Mouse (Mus musculus): Measurements from ENCODE around the gene Gabra3.

Gene Gabra3

DNA sequence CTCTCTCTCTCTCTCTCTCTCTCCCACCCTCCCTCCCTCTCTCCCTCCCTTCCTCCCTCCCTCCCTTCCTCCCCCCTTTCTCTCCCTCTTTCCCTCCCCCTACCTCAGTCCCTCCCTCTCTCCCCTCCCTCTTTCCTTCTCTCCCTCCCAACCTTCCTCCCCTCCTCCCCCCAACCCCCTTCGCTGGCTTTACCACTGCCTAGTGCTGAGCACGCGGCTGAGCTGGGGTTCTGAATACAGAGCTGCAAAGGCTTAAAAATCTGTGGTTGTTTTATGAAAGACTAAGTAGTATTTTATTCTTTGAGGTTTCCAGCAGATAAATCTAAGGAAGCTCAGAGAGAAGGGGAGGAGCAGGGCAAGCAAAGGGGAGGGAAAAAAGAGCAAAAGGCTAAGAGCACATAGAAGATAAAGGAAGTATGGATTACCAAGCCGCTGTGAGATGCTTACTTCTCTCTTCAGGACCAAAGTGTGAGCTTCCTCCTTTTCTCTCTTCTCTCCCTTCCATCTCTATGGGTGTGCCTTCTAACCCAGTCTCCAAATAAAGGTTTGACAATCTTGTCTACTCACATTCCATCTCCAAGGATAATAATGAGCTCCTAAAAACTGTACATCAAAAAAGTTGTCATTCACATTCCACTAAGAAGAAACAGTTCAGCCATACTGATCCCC, at the start of gene Gabra3:
TSS of gene Gabra3 (minus strand) at position 619 of the 669 bp plus-strand sequence.
- DNase-seq = no peak

DNA sequence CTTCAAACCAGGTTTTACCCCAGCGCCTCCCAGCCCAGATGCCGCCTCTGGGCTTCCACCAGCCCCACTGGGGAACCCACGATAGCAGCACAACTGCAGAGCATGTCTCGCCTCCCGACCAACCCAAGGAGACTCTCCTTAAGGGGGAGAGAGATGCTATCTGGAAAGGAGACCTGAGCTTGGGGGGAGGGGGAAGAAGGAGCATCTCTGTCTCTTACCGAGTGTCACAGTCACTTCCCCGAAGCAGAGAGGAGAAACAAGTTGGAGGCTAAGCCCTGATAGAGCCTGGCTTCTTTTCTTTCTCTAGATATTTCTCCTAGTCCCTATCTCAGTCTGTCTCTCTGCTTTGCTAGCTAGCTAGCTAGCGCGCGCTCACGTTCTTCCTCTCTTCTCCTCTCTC, 859 bp downstream of the Gabra3 start:
- DNase-seq = no peak

DNA sequence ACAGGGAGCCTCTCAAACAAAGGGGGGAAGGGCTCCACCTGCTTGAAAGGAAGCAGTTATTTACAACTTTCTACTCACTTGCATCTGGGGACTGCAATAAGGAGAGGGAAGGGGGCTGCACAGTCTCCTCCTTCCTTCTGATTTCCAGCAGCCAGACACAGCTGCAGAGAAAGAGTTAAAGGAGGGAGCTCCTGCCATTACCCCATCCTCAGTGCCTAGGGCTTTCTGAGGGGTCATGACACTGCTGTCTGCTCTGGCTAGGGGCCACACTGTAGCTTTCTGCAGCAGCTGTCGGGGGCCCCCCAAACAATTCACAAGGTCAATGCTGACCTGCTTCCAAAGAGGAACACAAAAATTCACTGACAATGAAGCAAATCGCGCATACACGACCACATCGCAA, 1.3 kb downstream of the Gabra3 start:
- DNase-seq = no peak

DNA sequence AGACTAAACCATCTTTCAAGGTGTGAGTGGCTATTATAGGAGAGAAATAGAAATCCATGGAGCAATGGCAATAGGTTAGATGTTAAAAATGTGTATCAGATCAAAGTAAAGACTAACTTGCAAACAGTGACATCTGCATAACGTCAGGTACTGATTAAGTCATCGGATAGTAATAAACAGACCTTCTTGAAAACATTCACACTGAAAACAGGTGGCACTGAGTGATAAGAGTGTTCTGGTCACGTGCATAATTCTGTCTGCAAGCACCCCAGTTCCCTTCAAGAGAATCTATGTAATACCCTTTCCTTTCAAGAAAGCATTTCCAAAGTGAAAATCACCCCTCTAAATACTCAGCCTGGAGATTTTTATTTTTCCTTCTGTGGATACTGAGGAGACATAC, 6.0 kb downstream of the Gabra3 start:
- DNase-seq = no peak

DNA sequence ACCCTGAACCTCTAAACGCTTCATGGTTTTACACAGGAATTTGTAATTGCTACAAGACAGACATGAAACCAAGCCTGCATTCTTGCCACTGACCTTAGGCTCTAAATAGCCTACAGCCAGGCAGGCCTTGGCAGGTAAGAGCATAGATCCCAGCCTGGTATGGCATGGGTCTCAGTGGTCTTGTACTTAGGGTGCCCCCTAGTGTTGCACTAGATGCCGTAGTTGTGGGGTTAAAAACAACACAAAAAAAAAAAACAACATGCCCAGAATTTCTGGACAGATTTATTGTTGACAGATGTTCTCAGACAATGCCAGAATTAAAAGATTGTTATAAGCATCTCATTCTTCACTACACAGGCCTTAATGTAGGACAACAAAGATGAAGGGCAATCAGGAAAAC, 12.0 kb downstream of the Gabra3 start:
- DNase-seq = no peak

DNA sequence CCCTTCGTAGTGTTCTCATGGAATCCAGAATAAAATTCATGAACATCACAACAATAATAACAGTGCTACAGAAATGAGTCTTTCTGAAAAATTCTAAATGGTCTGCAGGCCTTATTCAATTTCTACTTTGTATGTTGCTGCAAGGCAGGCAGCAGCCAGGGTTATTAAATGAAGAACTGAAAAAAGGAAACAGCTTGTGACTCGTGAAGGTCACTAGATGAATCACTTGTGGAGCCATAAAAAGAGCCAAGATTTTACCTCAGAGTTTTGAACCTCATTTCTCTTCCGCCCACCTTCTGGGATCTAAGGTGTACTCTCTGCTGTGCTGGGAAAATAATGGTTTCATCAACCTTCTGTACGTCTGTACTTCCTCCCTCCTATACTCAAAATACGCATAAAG, 159.4 kb downstream of the Gabra3 start:
- no peak for DNase-seq

DNA sequence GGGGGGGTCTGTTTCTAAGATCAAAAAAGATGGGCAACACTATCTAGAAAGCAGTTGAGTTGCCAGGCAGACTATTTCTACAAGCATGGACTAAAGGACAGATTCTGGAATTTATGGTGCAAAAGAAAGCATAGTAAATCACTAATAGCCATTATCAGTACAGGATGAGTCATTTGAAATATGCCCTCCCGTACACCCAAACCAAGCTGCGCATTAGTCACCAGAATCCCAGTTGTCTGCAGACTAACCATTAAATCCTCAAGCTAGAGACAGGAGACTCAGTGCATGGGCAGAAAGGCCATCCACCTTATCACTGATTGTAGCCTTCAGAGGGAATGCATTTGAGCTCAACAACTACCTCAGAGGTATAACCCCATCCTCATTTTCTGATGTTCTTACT, 166.8 kb downstream of the Gabra3 start:
- DNase-seq = no peak

DNA sequence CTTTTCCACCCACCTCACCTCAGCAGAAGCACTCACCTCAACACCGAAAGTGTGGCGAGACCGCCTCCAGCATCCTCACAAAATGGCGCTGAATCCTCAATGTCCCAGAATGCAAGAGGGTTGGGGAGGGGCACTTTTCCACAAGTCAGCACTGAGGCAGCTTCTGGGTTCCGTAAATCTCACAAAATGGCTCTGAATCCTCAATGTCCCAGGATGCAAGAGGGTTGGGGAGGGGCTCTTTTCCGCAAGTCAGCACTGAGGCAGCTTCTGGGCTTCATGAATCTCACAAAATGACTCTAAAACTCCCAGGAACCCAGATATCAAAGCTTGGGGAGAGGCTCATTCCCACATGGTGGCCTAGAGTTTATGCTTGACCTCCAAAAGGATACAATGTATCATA, 269.9 kb downstream of the Gabra3 start, which contains the start of gene Magea10:
TSS of gene Magea10 (minus strand) at position 101 of the 400 bp plus-strand sequence.
- no peak for DNase-seq
